Mouse (Mus musculus): ENCODE results near the gene Sox2. TPM values are rescaled to one million over a fixed set of nuclear protein-coding genes. Genes with fewer than 3 reads are reported as not detected.

Gene Sox2
- total and polyA plus RNA-seq, 3 experiments, result not detected

DNA sequence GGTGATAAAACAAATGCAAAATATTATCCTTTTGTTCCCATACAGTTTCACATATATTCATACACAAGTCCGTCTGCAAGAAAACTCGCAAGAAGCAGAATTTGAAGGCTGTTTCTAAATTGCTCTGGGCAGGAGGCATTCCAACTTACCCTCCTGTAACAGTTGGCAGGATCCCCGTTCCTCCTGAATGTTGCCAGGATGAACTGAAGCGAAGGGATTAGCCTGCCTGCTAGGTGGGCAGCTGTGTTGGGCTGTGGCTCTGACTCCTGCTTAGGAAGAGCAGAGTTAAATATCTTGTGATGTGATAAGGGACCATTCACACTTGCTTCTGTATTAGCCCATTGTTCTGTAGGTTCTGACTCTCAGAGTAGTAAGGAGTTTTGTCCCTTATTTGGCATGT, 30.1 kb upstream of the Sox2 start:
- Histone ChIP-seq H3K4me3 (ENCODE audit: control insufficient read depth in 1 of 2, insufficient read depth in 1 of 2, low read depth in 2 of 2, low read length in 2 of 2) (no peak overlapping the region), H3K9ac (ENCODE audit: control insufficient read depth, low read depth, low read length, poor library complexity, severe bottlenecking) (no peak overlapping the region), H3K36me3 (ENCODE audit: control insufficient read depth in 1 of 2, insufficient read depth in 2 of 2, low read length in 2 of 2) (no peaks in the 10 kb centered on the region), H3K27ac (ENCODE audit: control insufficient read depth, low read depth, low read length) (no peak overlapping the region), H3K79me2 (ENCODE audit: control insufficient read depth, insufficient read depth, low read length, poor library complexity) (no peaks in the 10 kb centered on the region), H3K27me3 (ENCODE audit: control insufficient read depth in 1 of 2, insufficient read depth in 2 of 2, low read length in 2 of 2) (no peaks in the 10 kb centered on the region), H3K9me3 (replicated peaks; ENCODE audit: insufficient read depth, low read length) (no peaks in the 10 kb centered on the region), H3K4me1 (ENCODE audit: control insufficient read depth in 1 of 2, insufficient read depth in 2 of 2, low read length in 2 of 2) (no peaks in the 10 kb centered on the region)
- DNase-seq (ENCODE audit: low read depth, low spot score), result no peak
- no peak for TF ChIP-seq GATA1 (IDR thresholded peaks at IDR 0.05; ENCODE audit: low read depth, low read length)
- TF ChIP-seq USF1 (IDR thresholded peaks at IDR 0.05; ENCODE audit: low read depth, low read length), result no peak
- no peak for TF ChIP-seq NELFE (IDR thresholded peaks at IDR 0.05; ENCODE audit: low read depth, low read length)
- TF ChIP-seq CHD1 (IDR thresholded peaks at IDR 0.05; ENCODE audit: low read depth, low read length), result no peak

- no peak overlapping the region for H3K27ac ChIP-seq (ENCODE audit: control insufficient read depth, low read depth, low read length)
- no peaks in the 10 kb centered on the region for H3K4me1 ChIP-seq (ENCODE audit: control insufficient read depth in 1 of 2, insufficient read depth in 2 of 2, low read length in 2 of 2)
- H3K36me3 ChIP-seq (ENCODE audit: control insufficient read depth in 1 of 2, insufficient read depth in 2 of 2, low read length in 2 of 2), result no peaks in the 10 kb centered on the region
- H3K9ac ChIP-seq (ENCODE audit: control insufficient read depth, low read depth, low read length, poor library complexity, severe bottlenecking), result no peak overlapping the region
- no peaks in the 10 kb centered on the region for H3K9me3 ChIP-seq (replicated peaks; ENCODE audit: insufficient read depth, low read length)
- no peak overlapping the region for H3K4me3 ChIP-seq (ENCODE audit: control insufficient read depth in 1 of 2, insufficient read depth in 1 of 2, low read depth in 2 of 2, low read length in 2 of 2)
- H3K79me2 ChIP-seq (ENCODE audit: control insufficient read depth, insufficient read depth, low read length, poor library complexity), result no peaks in the 10 kb centered on the region
- no peak for DNase-seq (ENCODE audit: low read depth, low spot score)
- no peak for TF ChIP-seq RAD21 (IDR thresholded peaks at IDR 0.05; ENCODE audit: low read depth, low read length)
- no peak for TF ChIP-seq POLR2AphosphoS5 (IDR thresholded peaks at IDR 0.05; ENCODE audit: borderline replicate concordance, low read depth, low read length)
- no peak for TF ChIP-seq MAFK (IDR thresholded peaks at IDR 0.05; ENCODE audit: borderline replicate concordance, low read depth, low read length)
- TF ChIP-seq CHD2 (IDR thresholded peaks at IDR 0.05; ENCODE audit: low read length), result no peak
- no peak for TF ChIP-seq MYC (IDR thresholded peaks at IDR 0.05; ENCODE audit: low read depth, low read length)
- TF ChIP-seq ZMIZ1 (IDR thresholded peaks at IDR 0.05; ENCODE audit: low read depth, low read length), result no peak
- TF ChIP-seq TCF12 (IDR thresholded peaks at IDR 0.05; ENCODE audit: low read depth, low read length), result no peak
- TF ChIP-seq ZNF384 (IDR thresholded peaks at IDR 0.05; ENCODE audit: low read depth, low read length), result no peak
- no peak for TF ChIP-seq TAL1 (IDR thresholded peaks at IDR 0.05; ENCODE audit: low read length)
- no peak for TF ChIP-seq UBTF (IDR thresholded peaks at IDR 0.05; ENCODE audit: borderline replicate concordance, insufficient read depth, low read depth, low read length)
- no peak for TF ChIP-seq MYB (IDR thresholded peaks at IDR 0.05; ENCODE audit: low read depth, low read length)
- no peak for TF ChIP-seq HCFC1 (IDR thresholded peaks at IDR 0.05; ENCODE audit: low read depth, low read length)
- no peak for TF ChIP-seq TBP (IDR thresholded peaks at IDR 0.05; ENCODE audit: low read depth, low read length)
- TF ChIP-seq GATA1 (IDR thresholded peaks at IDR 0.05; ENCODE audit: low read depth, low read length), result no peak
- no peak for TF ChIP-seq POLR2A (IDR thresholded peaks at IDR 0.05; ENCODE audit: control insufficient read depth in 1 of 2, insufficient read depth in 1 of 2, low read depth in 1 of 2, low read length in 2 of 2, poor library complexity in 1 of 2)
- no peak for TF ChIP-seq SIN3A (IDR thresholded peaks at IDR 0.05; ENCODE audit: low read length)
- no peak for TF ChIP-seq MXI1 (IDR thresholded peaks at IDR 0.05; ENCODE audit: low read depth, low read length)
- no peak for TF ChIP-seq EP300 (IDR thresholded peaks at IDR 0.05; ENCODE audit: low read depth in 1 of 2, low read length in 2 of 2)
- H3K27me3 ChIP-seq (ENCODE audit: control insufficient read depth in 1 of 2, insufficient read depth in 2 of 2, low read length in 2 of 2), result no peaks in the 10 kb centered on the region
These were observed 25.4 kb upstream of the Sox2 start for GRCm38 (mm10) chr3:34624721-34625270.

Data from MEL (cell line).